Mouse (Mus musculus) hindbrain, embryonic 14.5 days (tissue): ENCODE measurements around the gene Spaca3. TPM values are rescaled to one million over a fixed set of nuclear protein-coding genes. Genes with fewer than 3 reads are reported as not detected.

Source experiments
- ATAC-seq: fragments of 200-750 bp; cut with Nextera tagmentation; 2 replicates; pipeline ENCODE4 v1.8.0; 2017; ENCODE audit warnings: moderate number of reproducible peaks, mild to moderate bottlenecking, moderate TSS enrichment, moderate library complexity; ENCODE audit not compliant: low FRiP score
- DNase-seq: peaks from one replicate; pipeline ENCODE4 v3.0.0-alpha.2; 2015; ENCODE audit warnings: low spot score
- H3K27ac ChIP-seq: fragments of 300-500 bp; sonication (generic); 2 replicates; pipeline ENCODE4 v1.5.1; 2014; ENCODE audit warnings: mild to moderate bottlenecking, moderate library complexity
- H3K27me3 ChIP-seq: fragments of 300-500 bp; sonication (generic); 2 replicates; pipeline ENCODE4 v1.6.1; 2014; ENCODE audit warnings: mild to moderate bottlenecking, low read length, mixed read lengths; ENCODE audit not compliant: control insufficient read depth, insufficient read depth
- H3K36me3 ChIP-seq: fragments of 300-500 bp; sonication (generic); replicated peaks from 2 replicates; pipeline ENCODE4 v1.6.1; 2014; ENCODE audit not compliant: control insufficient read depth, insufficient read depth
- H3K4me1 ChIP-seq: fragments of 300-500 bp; sonication (generic); replicated peaks from 2 replicates; pipeline ENCODE4 v1.6.1; 2014; ENCODE audit warnings: antibody characterized with exemption, low read length, mixed read lengths; ENCODE audit not compliant: control insufficient read depth, insufficient read depth
- H3K4me2 ChIP-seq: fragments of 300-500 bp; sonication (generic); replicated peaks from 2 replicates; pipeline ENCODE4 v1.6.1; 2014; ENCODE audit warnings: mild to moderate bottlenecking, moderate library complexity
- H3K4me3 ChIP-seq: fragments of 300-500 bp; sonication (generic); replicated peaks from 2 replicates; pipeline ENCODE4 v1.5.1; 2014; ENCODE audit warnings: mild to moderate bottlenecking, low read length
- H3K9ac ChIP-seq: fragments of 300-500 bp; sonication (generic); 2 replicates; pipeline ENCODE4 v1.6.1; 2014
- H3K9me3 ChIP-seq: fragments of 300-500 bp; sonication (generic); 2 replicates; pipeline ENCODE4 v1.6.1; 2016; ENCODE audit warnings: low read length; ENCODE audit not compliant: control insufficient read depth
- WGBS: fragments of 180-500 bp; shearing (Covaris S2); extraction: QIAGEN DNeasy Blood & Tissue Kit; methylation state at CpG from one replicate; pipeline ENCODE4 v1.1.7; 2014; 5-methylcytosine and 5-hydroxymethylcytosine counted together
- polyA plus RNA-seq: library from polyadenylated mRNA; unstranded; fragments of >200 nt; fragmentation: Nextera tagmentation; extraction: Ambion mirVana; gene quantifications from 2 replicates; pipeline ENCODE4 v1.2.1, GENCODE M21; 2014

Gene Spaca3
- polyA plus RNA-seq: not detected in 2 replicates

DNA sequence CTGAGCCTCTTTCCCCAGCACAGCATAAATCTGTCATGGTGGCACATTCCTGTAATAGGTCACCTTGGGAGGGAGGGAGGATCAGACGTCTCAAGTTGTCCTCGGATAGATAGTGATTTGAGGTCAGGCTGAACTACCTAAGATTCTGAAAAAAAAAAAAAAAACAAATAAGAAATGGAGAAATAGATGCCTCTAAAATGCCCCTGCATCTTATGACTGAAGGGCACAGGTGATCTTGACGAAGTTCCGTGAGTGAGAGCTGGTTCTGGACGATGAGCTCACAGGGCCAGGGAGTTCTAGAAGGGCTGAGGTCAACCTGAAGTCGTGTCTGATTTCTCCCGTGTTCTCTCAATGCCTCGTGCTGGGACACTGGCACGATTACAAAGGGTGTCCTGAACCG lies at the start of gene Spaca3:
Gene Spaca3 (plus strand): TSS at position 301 of the 400 bp plus-strand sequence.
- ATAC-seq (no peak), DNase-seq (no peak)
- Histone ChIP-seq H3K4me2 (no peak within 1 kb of the TSS), H3K27me3 (no peaks in the 10 kb centered on the region), H3K9me3 (no peaks in the 10 kb centered on the region), H3K36me3 (no peaks in the 10 kb centered on the region), H3K4me1 (no peaks in the 10 kb centered on the region; the same call in 1 of the 2 replicates), H3K9ac (no peak within 1 kb of the TSS), H3K4me3 (no peak within 1 kb of the TSS), H3K27ac (no peak within 1 kb of the TSS)
- 72% methylated on average over 10 of the region's 10 CpGs for WGBS

DNA sequence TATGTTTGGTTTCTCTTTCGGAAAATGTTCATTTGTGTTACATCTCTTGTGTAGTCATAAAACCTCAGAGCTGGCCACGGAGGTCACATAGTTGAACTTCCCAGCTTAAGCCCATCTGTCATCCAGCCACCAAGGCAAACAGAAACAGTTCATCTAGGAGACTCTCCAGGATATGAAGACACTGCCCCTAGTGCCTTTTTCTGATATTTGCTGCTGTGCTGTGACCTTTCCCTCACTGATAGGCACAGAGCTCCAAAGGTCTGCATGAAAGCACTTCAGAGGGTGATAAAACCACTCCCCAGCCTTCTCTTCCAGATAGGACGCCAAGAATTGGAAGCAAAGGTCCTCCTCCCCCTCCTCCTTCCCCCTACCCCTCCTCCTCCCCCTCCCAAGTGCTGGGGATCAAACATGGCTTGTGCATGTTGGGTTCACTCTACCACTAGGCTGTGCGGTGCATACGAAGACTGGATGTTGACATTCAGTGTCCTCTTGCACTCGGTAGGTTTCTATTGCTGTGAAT lies 49.6 kb upstream of the Spaca3 start:
- 71% methylated on average over 6 of the region's 6 CpGs for WGBS
- Histone ChIP-seq H3K9me3 (no peaks in the 10 kb centered on the region), H3K36me3 (no peaks in the 10 kb centered on the region), H3K27me3 (no peaks in the 10 kb centered on the region), H3K4me3 (no peak overlapping the region), H3K27ac (no peak overlapping the region), H3K4me1 (peaks cover 13% of the 10 kb centered on the region; the same call in 1 of the 2 replicates), H3K9ac (no peak overlapping the region), H3K4me2 (no peak overlapping the region)
- no peak for DNase-seq
- no peak for ATAC-seq

DNA sequence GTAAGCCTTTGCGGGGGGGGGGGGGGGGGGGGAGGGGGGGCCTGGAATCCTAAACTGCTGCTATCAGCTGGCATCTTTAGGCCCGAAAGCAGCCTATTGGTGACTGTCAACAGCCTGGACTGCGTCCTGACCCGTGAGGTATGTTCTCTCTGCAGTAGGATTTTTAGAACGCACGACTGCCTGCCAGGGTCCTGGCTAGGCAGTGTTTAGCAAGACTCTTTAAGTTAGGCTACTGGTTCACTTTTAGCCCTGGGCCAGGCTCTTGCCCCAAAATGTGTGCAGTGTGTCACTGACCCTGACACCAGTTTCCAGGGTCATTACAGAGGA lies 48.5 kb upstream of the Spaca3 start:
- ATAC-seq: no peak
- H3K27me3 ChIP-seq: no peaks in the 10 kb centered on the region

DNA sequence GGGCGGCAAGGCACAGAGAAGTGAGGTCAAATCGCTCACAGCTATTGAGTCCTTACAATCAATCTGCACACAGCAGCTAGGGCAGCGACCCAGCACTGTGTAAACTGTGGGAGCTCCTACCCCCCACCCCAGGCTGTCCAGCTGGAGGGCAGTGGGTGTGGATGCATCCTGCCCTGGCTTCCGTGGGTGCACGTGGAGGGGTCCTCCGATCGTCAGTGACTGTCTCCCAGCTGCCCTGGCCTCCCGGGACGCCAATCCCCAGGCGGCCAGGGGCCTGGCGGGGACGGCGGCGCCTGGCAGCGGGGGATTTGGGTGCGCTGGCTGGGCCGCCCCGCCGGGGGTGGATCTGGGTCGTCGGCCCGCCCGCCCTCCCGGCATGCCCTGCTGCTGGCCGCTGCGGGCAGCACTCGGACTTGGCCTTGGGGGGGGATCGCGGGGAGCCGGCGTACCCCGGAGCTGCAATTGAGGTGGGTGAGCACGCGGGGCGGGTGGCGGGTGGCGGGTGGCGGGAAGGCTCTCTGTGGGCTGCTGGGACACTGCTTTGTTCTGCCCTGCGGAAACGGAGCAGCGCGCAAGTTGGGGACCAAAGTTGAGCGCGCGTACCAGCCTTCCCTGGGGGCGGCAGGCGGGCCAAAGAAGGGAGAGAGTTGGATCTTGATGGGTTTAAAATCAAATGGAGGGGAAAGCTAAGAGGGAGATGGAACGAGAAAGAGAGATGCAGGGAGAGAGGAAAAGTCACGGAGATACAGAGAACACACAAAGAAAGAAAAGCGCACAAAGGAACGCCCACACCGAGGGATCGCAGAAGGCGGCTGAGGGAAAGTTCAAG lies 48.0 kb upstream of the Spaca3 start, which contains the start of gene Tmem98:
Gene Tmem98 (plus strand): TSS at position 183 of the 829 bp plus-strand sequence.
- Histone ChIP-seq H3K9me3 (no peaks in the 10 kb centered on the region), H3K4me3 (peak within 1 kb of the TSS; percentile 49), H3K36me3 (no peaks in the 10 kb centered on the region), H3K4me2 (peak within 1 kb of the TSS; percentile 97), H3K27ac (0 out of 2 replicates have a peak within 1 kb of the TSS, but pooled peaks have one; percentile 15), H3K27me3 (no peaks in the 10 kb centered on the region), H3K9ac (peak within 1 kb of the TSS; percentile 74), H3K4me1 (peaks cover 13% of the 10 kb centered on the region; the same call in 1 of the 2 replicates)
- ATAC-seq: peak; percentile 71; the same call in 1 of the 2 replicates
- DNase-seq: peak; percentile 26
- WGBS: 1% methylated on average over 49 of the region's 54 CpGs

More for the DNA sequence above, 48.5 kb upstream of the Spaca3 start:
- Histone ChIP-seq H3K27ac (no peak overlapping the region), H3K4me2 (peak overlapping the region; percentile 97), H3K4me1 (peaks cover 13% of the 10 kb centered on the region; the same call in 1 of the 2 replicates), H3K9me3 (no peaks in the 10 kb centered on the region), H3K36me3 (no peaks in the 10 kb centered on the region), H3K9ac (peak overlapping the region; percentile 74), H3K4me3 (peak overlapping the region; percentile 49)
- no peak for DNase-seq
- WGBS: 45% methylated on average over 5 of the region's 6 CpGs

GRCm38 (mm10) chr11:80811156-80811555 lies 47.0 kb upstream of the Spaca3 start:
- 18% methylated on average over 5 of the region's 5 CpGs for WGBS
- ATAC-seq: no peak
- Histone ChIP-seq H3K36me3 (no peaks in the 10 kb centered on the region), H3K4me2 (peak overlapping the region; percentile 97), H3K4me3 (peak overlapping the region; percentile 49), H3K27ac (no peak overlapping the region), H3K9ac (peak overlapping the region; percentile 74; the same call in 1 of the 2 replicates), H3K27me3 (no peaks in the 10 kb centered on the region), H3K9me3 (no peaks in the 10 kb centered on the region), H3K4me1 (peaks cover 13% of the 10 kb centered on the region; the same call in 1 of the 2 replicates)
- no peak for DNase-seq

DNA sequence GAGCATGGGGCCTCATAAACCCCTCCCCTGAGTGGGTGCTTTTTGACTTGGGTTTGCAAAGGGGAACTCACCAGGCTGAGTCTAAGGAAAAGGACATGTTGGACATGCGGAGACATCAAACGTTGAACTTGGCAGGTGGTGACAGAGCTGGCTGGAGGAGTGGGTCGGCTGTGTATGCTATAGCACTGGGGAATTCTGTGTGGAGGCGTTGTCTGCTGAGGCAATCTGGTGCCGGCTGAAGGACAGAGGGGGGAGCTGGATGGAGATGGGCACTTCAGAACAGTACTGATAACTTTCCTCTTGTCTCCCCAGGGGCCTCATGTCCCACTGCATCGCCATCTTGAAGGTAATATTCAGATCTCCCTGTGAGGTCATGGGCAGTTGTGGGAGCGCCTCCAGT lies 42.8 kb upstream of the Spaca3 start:
- Histone ChIP-seq H3K4me3 (no peak overlapping the region), H3K27me3 (no peaks in the 10 kb centered on the region), H3K9me3 (no peaks in the 10 kb centered on the region), H3K4me1 (peaks cover 11% of the 10 kb centered on the region; the same call in 1 of the 2 replicates), H3K9ac (no peak overlapping the region), H3K4me2 (no peak overlapping the region), H3K36me3 (no peaks in the 10 kb centered on the region), H3K27ac (no peak overlapping the region)
- ATAC-seq (no peak), DNase-seq (no peak)
- WGBS: 83% methylated on average over 7 of the region's 7 CpGs

DNA sequence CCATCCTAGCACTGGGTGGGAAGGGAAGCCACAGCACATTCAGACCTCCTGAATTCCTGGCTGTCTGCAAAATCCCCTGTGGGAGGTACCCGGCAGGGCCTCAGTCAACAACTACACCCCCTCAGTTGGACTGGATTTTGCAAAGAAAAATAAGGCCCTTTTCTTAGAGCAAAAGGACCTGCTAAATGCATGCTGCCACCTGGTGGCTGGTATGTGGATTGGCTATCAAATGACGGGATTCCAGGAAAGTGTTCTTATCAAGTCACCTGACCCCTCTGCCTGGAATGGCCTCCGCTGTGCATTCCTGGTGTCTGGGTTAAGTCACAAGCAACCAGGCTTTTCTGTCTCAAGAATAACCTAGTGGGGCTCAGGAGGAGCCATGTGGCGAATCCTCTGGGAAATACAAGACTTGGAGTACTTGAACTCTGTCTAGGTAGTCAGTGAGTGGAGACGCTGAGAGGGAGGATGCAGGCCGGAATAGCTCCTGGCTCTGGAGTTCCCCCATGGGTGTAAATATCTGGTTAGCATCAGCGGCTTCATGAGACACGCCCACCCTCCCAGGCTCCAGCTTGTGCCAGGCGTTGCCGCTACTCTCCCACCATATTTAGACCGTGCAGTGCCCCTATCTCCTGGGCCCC lies 40.0 kb upstream of the Spaca3 start:
- H3K27ac ChIP-seq: no peak overlapping the region
- no peak overlapping the region for H3K4me3 ChIP-seq
- H3K36me3 ChIP-seq: no peaks in the 10 kb centered on the region
- no peak; the same call in 1 of the 2 replicates for ATAC-seq
- peak; percentile 84 for DNase-seq
- 0 out of 2 replicates have a peak overlapping the region, but pooled peaks have one; percentile 6 for H3K9ac ChIP-seq
- no peaks in the 10 kb centered on the region for H3K27me3 ChIP-seq
- H3K4me2 ChIP-seq: no peak overlapping the region
- 45% methylated on average over 11 of the region's 11 CpGs for WGBS
- H3K4me1 ChIP-seq: 0 out of 2 replicates have a peak, but pooled peaks cover 3% of the 10 kb centered on the region
- no peaks in the 10 kb centered on the region for H3K9me3 ChIP-seq

- H3K4me1 ChIP-seq: 0 out of 2 replicates have a peak, but pooled peaks cover 3% of the 10 kb centered on the region
- no peak for ATAC-seq
Observed at GRCm38 (mm10) chr11:80820085-80820484, 38.1 kb upstream of the Spaca3 start.

DNA sequence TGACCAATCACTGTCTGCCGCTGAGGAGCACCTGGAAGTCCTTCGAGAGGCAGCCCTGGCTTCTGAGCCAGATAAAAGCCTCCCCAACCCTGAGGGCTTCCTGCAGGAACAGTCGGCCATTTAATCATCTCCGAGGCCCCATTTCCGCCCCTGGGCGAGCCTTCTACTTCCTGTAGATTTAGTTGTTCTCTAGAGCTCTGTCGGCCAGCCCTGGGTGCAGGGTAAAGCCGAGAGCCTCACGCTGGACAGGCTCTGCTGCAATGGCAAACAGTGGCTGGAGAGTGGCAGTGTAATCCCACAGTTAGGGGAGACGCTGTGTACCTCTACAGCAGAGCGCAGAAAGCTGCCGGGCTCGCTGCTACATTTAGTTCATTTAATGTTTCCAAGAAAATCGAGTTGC lies 36.9 kb upstream of the Spaca3 start:
- Histone ChIP-seq H3K36me3 (no peaks in the 10 kb centered on the region), H3K27ac (no peak overlapping the region), H3K9ac (no peak overlapping the region), H3K4me3 (no peak overlapping the region), H3K27me3 (no peaks in the 10 kb centered on the region), H3K4me1 (0 out of 2 replicates have a peak, but pooled peaks cover 3% of the 10 kb centered on the region), H3K4me2 (no peak overlapping the region), H3K9me3 (no peaks in the 10 kb centered on the region)
- peak; percentile 30 for DNase-seq
- ATAC-seq: no peak
- WGBS: 65% methylated on average over 14 of the region's 14 CpGs

More at GRCm38 (mm10) chr11:80820085-80820484, 38.1 kb upstream of the Spaca3 start:
- WGBS: 88% methylated on average over 3 of the region's 3 CpGs
- H3K9ac ChIP-seq: no peak overlapping the region
- no peaks in the 10 kb centered on the region for H3K27me3 ChIP-seq
- H3K4me2 ChIP-seq: no peak overlapping the region
- no peak for DNase-seq
- no peaks in the 10 kb centered on the region for H3K9me3 ChIP-seq
- H3K27ac ChIP-seq: no peak overlapping the region
- H3K36me3 ChIP-seq: no peaks in the 10 kb centered on the region
- no peak overlapping the region for H3K4me3 ChIP-seq
